Mouse (Mus musculus) cortical plate, adult 2 months (tissue): ENCODE measurements at regions not wholly inside any gene's neighbourhood (a gene's known extent, or its start where the extent isn't known, plus 50 kb on each side); places are given as distances from the start of the nearest gene placed in this dataset.

ENCODE experiments used
- H3K27ac ChIP-seq: fragments of 200-500 bp; 2 replicates; pipeline ENCODE4 v1.5.1; 2012; ENCODE audit warnings: low read length, control low read depth, inconsistent platforms; ENCODE audit not compliant: insufficient read depth
- H3K4me1 ChIP-seq: fragments of 200-500 bp; 2 replicates; pipeline ENCODE4 v1.6.1; 2011; ENCODE audit warnings: low read length; ENCODE audit not compliant: control insufficient read depth, insufficient read depth
- H3K4me3 ChIP-seq: fragments of 200-500 bp; 2 replicates; pipeline ENCODE4 v1.5.1; 2011; ENCODE audit warnings: mild to moderate bottlenecking, low read length, control low read depth; ENCODE audit not compliant: insufficient read depth
- CTCF ChIP-seq: fragments of 200-500 bp; IDR thresholded peaks from 2 replicates; pipeline ENCODE4 v1.5.1; 2011; ENCODE audit warnings: mild to moderate bottlenecking, control low read depth, low read length; ENCODE audit not compliant: insufficient read depth; ENCODE audit errors: extremely low read depth
- POLR2A ChIP-seq: fragments of 200-500 bp; IDR thresholded peaks from 2 replicates; pipeline ENCODE4 v1.6.1; 2011; ENCODE audit warnings: mild to moderate bottlenecking, low read length, control low read depth; ENCODE audit not compliant: insufficient read depth; ENCODE audit errors: extremely low read depth

DNA sequence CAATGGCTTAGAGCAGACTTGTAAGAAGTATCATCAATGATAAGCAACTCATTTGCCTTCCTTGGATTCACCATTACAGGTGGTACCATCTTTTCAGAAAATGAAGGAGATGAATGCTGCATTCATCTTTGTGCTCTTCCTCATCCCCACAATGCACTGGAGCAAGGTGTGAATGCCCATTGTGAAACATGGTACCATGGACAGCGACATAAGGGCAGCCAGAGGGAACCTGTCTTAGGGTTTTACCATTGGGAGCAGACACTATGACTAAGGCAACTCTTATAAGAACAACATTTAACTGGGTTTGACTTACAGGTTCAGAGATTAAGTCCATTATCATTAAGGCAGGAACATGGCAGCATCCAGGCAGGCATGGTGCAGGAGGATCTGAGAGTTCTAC is 60.1 kb upstream of the Kcnj6 start:
- no peaks in the 10 kb centered on the region for H3K4me1 ChIP-seq
- no peak overlapping the region for H3K4me3 ChIP-seq
- H3K27ac ChIP-seq, result no peak overlapping the region
- TF ChIP-seq CTCF (no peak), POLR2A (no peak)

DNA sequence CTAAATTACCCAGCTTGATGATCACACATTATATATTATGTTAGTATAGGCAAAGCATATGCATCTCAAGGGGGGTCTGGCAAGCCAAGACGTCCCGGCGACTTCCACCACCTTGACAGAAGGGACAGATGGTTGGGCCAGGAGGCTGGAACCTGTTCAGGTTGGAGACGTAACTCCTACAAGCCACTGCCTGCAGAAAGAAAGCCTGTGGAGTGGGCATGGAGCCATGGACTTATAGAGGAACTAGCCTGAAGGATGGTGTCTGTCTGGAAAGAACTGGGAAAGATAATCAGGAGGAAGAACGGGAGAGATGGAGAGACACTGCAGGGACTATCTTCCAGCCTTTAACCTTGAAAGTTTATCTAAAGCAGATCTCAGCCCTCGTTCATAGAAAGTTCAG is 66.9 kb upstream of the Kcnj6 start:
- Histone ChIP-seq H3K27ac (no peak overlapping the region), H3K4me3 (no peak overlapping the region), H3K4me1 (no peaks in the 10 kb centered on the region)
- TF ChIP-seq CTCF, result no peak

DNA sequence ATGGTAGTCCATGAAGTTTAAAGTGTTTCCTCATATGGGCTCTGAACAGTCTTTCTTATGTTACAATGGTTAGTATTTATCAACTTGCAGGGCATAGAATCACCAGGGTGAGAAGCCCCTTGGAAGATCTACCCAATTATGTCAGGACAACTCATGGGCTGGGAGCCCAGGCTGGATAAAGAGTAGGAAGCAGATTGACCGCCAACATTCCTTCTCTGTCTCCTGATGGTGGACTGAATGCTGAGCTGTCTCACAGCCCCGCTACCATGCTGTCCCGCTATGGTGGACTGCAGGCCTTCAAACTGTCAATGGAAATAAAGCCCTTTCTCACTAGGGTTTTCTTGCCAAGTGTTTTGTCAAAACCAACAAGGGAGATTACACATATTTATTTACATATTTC is 69.2 kb upstream of the Kcnj6 start:
- no peak for TF ChIP-seq POLR2A
- no peak for TF ChIP-seq CTCF
- H3K4me3 ChIP-seq, result no peak overlapping the region
- no peak overlapping the region for H3K27ac ChIP-seq
- no peaks in the 10 kb centered on the region for H3K4me1 ChIP-seq

DNA sequence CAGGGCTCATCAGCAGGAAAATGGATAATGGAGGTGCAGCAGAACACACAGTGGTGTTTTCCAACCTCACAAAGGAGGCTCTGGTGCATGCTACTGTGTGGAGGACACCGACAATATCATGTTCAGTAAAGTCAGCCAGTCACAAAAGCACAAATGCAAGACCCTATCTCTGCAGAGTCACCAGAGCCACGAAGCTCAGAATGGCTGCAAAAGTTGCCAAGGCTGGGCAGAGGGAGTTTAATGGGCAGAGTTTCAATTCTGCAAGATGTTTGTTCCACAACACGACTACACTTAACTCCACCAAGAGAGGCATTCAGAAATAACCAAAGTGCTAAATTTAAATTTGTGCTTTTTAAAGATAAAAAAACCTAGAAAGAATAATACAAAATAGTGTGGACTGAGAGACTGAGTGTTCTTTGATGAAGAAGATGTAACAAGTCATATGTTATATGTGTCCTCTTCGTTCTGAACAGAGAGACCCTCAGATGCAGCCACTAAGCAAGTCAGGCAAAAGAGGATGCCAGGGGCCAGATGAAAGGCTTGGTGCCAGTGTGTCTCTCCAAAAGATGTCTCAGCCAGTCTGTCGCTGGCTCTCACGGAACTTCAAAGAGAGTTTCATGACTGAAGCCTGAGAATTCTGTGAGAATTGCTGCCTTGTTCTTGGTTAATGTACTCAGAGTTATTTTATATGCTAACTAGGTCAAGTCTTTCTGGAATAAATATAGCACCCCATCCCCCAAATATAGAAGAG is 95.1 kb upstream of the Kcnj6 start:
- TF ChIP-seq CTCF (no peak), POLR2A (no peak)
- no peak overlapping the region for H3K4me3 ChIP-seq
- no peak overlapping the region for H3K27ac ChIP-seq
- peaks cover 3% of the 10 kb centered on the region; the same call in 1 of the 2 replicates for H3K4me1 ChIP-seq

DNA sequence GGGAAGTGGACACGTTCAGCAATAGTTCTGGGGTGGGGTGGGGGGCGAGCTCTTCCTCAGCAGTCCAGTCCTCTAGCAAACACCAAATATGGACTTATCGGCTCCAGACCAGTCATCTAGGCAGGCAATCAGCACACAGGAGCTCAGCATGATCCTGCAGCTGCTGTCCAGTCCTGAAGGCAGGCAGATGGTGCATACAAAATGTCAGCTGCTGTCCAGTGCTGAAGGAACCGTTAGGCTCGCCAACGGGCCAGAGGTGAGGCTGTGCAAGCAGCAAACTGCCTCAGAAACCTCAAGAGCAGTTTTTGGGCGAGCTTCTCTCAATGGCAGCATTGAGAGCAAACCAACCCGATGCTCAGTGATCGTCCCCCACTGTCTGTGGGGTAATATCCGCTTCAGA is 96.3 kb upstream of the Kcnj6 start:
- no peak for TF ChIP-seq POLR2A
- TF ChIP-seq CTCF, result no peak

DNA sequence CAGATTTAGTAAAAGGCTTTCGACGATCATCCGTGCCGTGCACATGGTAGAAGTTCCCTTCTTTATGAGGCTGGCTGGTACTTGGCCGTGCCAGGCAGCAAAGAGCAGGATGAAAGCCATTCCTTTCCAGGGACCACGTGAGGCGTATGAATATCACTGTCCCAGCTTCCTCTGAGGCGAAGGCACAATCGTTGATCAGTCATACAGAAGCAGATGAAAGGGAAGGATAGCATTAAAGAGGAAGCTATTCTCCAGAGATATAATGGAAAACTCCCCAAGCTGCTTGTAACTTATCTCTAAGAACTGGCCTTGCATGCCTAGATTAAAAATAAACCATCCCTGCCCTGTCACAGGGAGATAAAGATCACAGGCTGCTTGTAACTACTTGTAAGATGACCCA is 103.5 kb upstream of the Kcnj6 start:
- no peak for TF ChIP-seq CTCF
- TF ChIP-seq POLR2A, result no peak
- no peak overlapping the region for H3K4me3 ChIP-seq
- H3K27ac ChIP-seq, result no peak overlapping the region
- no peaks in the 10 kb centered on the region for H3K4me1 ChIP-seq

More for the DNA sequence above, 96.3 kb upstream of the Kcnj6 start:
- peaks cover 3% of the 10 kb centered on the region; the same call in 1 of the 2 replicates for H3K4me1 ChIP-seq
- H3K27ac ChIP-seq, result no peak overlapping the region
- H3K4me3 ChIP-seq, result no peak overlapping the region

DNA sequence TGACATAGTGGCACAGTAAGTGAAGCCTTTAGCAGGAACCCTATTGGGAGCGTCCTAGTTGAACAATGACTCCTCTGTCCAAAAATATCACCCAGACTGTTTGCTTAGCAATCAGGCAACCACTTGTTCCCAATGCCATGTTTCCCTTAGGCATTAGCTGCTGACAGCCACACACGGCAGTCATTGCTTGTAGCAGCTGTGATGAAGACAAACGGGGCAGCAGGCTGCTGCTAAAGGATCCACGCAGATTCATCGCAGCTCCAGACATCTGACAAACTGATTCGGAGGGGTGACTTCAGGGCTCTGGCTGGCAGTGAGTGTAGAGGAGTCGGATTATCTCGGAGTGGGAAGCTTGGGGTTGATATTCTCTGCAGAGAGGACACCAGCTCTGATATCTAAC is 120.0 kb upstream of the Kcnj6 start:
- no peak overlapping the region for H3K27ac ChIP-seq
- TF ChIP-seq POLR2A, result no peak
- TF ChIP-seq CTCF, result no peak
- H3K4me3 ChIP-seq, result no peak overlapping the region
- no peaks in the 10 kb centered on the region for H3K4me1 ChIP-seq

DNA sequence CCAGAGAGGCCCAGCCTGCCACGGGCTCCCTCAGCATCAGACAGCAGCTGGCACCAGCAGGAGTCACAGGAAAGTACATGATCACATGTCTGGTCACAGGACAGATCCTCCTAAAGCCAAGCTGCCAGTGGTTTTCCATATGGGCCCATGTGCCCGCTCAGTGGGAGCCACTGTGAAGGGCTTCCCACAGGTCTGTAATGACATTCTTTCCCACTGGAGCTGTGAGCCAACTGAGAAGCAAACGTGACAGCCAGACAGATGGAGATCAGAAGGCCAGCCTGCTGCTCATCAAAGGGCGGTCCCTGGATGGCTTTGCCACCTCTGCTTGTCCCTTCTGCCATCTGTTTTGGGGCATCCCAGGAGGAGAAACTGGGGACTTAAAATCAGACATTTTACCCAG is 121.8 kb upstream of the Kcnj6 start:
- no peak for TF ChIP-seq POLR2A
- no peak for TF ChIP-seq CTCF
- Histone ChIP-seq H3K4me3 (no peak overlapping the region), H3K27ac (no peak overlapping the region), H3K4me1 (no peaks in the 10 kb centered on the region)

DNA sequence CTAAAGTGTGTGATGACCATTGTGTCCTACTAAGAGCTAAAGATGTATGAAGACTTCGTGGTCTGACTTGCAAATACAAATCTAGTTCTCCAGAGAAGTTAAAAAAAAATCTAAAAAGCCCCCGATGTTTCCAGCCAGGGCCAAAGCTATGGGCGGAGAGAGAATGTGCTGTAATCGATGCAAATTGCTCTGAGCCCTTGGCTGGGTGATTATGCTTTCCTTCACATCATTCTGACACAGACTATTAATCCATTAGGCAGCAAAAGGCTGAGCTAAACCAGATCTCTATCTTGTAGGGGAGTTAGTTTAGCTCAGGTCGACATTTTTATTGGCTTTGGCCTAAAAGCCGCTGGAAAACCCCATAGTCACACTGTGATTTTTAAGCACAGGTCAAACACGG is 124.5 kb upstream of the Kcnj6 start:
- no peak overlapping the region for H3K4me3 ChIP-seq
- no peaks in the 10 kb centered on the region for H3K4me1 ChIP-seq
- no peak for TF ChIP-seq CTCF
- no peak for TF ChIP-seq POLR2A
- H3K27ac ChIP-seq, result no peak overlapping the region

DNA sequence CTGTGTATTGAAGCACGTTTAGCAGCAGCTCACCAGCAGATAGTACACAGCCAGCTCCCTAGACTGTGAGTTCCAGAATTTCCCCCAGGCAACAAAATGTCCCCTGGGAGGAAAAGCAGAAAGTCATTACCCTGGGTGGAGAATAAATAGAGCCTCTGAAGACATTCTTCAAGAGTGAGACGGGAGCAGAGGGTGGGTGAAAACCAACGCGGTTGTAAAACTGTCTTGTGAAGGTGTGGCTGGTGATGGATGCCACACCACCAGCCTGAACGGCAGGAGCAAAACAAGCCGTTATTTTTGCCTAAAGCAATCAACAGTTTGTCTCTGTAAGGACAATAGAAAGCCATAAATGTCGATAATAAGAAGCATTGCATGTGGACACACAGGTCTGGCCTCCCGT is 129.7 kb upstream of the Kcnj15 start:
- TF ChIP-seq CTCF (no peak), POLR2A (no peak)
- Histone ChIP-seq H3K4me1 (no peaks in the 10 kb centered on the region), H3K27ac (no peak overlapping the region), H3K4me3 (no peak overlapping the region)
